Mouse (Mus musculus) layer of hippocampus, postnatal 36 days (tissue): ENCODE measurements around the gene Nyap2. TPM values are rescaled to one million over a fixed set of nuclear protein-coding genes. Genes with fewer than 3 reads are reported as not detected.
A peak's percentile ranks its signal among the peaks of the same experiment; 100 is the strongest.

Source experiments
- DNase-seq, 2 experiments: peaks; one replicate each; pipeline ENCODE4 v3.0.0; 2022
- total RNA-seq, 2 experiments: library from RNA; stranded (reverse); gene quantifications; 2 replicates each; pipeline ENCODE4 v1.2.3; 2021

Gene Nyap2
- 10 to 100 TPM; 20.1 to 20.2 TPM for total RNA-seq

DNA sequence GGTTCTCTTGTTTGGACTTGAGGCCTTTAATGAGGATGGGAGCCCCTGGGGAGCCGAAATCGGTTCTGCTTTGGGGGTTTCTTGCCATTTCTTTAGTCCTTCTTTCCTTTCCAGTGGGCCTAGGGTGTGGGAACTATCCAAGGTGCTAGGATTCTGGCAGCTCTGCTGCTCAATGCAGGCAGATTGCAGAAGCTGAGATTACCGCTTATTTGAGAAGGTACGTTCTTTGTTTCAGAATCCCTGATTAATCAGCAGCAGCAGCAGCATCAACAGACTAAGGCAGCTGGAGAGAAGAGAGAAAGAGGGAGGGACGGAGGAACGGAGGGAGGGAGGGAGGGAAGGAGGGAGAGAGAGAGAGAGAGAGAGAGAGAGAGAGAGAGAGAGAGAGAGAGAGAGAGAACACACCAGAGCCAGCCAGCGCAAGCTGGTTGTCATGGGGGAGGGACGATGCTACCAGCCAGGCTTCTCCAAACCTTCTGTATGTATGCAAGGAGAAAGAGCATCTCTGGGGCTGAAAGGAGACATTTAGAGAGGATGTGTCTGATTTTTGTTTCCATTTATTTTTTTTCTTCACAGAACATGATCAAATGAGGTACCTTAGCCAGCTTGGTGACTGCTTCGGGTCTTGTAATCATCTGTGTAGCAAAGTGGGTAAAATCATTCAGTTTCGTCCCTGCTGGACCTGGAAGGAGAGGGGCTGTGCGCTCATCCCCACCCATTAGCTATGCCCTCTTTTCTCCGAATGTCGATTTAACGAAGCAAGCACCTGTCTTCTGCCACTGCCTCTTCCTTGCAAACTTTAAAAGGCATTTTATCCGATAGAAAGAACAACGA, at the start of gene Nyap2:
Gene Nyap2 (plus strand): TSS at position 120 of the 834 bp plus-strand sequence.
- peak; percentile 48 to 50 for DNase-seq

DNA sequence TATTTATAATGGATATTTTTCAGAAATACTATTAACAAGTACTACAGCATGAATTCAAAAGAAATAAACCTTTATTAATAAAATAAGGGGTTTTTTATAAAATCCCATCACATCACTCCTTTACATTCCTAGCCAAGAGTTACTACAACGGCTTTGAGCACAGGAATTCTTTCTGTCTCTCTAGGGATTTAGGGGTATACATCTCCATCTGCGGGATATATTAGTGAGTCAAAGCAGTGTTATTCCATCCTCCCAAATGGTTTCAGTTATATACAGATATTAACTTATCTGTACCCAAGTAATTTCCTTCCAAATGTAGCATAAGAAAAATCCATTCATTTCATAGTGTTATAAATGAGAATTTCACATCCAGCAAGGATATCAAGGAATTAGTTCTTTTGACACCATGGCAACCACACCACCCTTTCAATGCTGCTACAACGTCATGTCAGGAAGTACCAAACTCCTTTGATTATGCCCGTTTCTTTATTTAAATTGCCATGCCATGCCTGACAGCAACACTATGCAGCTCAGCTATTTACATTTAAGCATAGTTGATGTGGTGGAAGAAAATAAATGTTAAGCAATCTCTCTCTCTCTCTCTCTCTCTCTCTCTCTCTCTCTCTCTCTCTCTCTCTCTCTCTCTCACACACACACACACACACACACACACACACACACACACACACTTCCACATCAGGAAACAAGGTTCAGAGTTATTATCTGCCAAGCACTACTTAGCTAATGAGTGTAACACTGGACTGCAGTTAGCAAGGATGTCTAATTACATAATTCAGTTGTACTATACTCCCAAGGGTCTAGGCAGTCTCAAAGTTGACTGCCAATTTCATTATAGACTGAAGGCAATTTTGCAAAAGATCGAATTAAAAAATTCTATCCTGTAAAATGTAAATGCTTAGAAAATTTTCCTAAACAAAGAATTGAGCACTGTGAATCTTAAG, 33.6 kb upstream of the Nyap2 start:
- DNase-seq, result no peak

DNA sequence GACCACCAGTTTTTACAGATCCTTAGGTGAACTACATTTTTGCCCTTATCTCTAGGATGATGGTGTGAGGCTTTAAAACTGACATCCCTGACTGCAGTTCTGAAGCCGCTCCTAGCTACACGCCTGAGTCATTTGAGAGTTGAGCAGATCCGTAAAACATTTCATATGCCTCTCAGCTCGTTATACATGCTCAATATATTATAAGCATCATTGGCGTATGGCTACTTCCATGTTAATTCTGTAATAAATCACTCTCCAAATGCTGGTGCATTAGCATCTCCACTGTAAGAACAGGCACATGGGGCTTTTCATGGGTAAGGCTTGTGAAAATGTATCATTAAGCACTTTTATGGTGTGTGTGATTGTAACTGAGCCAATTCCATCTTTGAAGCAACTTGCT, 18.4 kb upstream of the Nyap2 start:
- no peak for DNase-seq

DNA sequence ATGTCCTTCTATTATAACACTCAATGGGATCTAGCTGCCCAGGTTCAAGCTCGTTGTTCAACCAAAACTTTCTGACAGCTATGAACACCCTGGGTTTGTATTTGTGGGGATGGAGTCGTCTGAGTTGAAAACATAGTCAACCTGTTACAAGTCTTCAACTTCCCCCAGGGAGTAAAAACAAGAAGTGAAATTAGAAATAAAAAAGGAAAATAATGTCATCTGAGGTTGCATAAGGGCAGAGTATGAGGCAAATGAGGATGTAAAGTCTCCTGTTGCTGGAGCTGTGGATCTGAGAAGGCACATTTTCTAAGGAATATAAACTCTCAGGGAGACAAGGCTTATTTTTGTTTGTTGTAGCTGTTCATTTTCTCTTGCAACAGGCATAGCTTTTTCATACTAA, 17.9 kb upstream of the Nyap2 start:
- DNase-seq, result no peak

DNA sequence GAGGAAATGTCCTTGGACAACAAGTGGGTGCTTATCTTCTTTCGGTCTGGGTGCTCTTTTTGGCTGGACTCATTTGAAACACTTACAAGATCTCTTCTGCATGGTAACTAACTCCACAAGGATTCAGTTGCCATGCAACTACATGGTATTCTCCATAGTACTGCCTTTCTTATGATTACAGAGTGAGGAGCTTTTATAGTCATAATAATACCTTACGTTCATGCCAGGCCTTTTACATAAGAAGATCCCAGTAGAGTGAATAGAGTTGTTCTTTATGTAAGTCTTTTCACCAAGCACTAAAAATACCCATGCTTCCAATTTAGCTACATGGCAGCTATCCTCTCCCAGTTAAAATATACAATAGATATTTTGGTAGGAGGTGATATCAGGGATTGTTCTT, 13.9 kb upstream of the Nyap2 start:
- DNase-seq, result no peak

DNA sequence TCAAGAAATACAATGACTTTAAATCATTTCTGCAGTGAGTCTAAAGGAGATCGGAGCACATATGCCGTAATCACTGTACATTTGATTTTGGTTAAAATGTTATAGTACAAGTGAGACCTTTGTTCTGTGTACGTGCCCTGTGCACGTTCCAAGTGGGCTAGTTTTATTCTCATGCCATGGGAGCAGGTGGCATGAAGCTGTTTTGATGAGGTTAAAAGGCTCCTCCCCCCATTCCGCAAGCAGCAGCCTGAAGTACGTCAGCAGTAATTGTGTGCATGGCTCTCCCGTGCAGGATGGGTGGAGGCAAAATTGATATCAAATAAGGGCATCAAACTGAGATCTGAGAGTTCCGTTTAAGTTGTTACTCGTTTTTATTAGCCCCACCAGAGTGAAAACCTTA, 491 bp upstream of the Nyap2 start:
- peak; percentile 36 to 39 for DNase-seq

DNA sequence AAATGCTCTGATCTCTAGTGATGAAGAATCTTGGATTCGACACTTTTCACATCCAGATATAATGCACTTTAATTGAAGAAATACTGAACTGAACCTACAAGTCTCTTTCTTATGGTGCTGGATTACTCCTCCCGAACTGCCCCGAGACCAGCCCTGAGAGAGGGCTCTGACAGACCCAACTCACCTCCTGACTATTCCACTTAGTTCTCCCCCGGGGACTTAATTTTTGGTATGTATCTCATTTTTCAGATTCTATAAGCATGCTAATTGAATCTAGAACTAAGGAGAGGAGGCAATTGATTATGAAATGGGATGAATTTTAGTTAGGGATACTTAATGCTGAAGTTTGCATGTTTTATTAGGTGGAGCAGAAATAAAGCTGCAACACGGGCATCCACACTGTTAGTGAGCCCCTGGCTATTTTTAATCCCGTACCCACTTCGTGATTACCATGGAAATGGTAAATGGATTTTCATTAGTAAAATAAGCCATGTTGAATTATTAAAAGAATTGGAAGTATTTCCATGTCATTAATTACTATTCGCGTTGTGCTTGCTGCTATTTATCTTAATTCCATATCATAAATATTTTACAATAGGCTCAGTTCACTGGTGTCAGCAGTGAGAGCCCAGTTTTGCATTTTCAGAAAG, 1.0 kb downstream of the Nyap2 start:
- DNase-seq, result no peak

DNA sequence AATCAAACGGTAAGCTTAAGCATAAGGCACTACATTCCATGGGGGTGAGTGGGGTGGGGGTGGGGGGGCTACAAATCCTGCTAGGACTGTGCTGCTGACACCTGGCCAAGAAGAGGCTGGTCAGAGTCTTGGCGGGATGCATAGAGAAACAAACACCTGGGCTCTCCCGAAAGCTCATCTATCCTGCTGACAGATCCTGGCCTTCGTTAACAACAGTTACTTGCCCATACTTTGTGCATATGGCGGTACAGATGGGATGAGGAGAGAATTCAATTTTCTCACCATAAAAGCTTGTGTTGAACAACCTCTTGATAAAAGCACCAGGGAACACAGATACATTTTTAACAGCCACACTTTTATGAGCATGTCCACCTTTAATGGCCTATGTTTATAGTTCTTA, 10.7 kb downstream of the Nyap2 start:
- DNase-seq, result no peak

DNA sequence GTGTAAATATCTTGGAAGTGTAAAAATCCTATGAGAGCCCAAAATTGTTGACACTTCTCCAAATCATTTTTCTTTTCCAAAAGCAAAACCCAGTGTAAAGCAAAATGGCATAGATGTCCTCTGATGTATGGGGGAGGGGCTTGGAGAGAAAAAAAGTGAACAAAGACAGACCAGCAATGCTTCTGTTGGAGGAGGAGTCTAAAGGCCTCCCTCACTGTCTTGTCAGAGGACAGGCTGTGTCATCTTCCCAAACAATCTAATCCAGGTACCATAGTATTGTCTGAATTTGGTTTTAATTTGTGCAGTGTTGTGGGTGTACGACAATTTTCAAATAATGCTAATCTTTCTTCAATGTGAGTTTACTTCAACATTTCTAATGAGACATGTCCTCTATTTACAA, 13.7 kb downstream of the Nyap2 start:
- DNase-seq, result no peak

DNA sequence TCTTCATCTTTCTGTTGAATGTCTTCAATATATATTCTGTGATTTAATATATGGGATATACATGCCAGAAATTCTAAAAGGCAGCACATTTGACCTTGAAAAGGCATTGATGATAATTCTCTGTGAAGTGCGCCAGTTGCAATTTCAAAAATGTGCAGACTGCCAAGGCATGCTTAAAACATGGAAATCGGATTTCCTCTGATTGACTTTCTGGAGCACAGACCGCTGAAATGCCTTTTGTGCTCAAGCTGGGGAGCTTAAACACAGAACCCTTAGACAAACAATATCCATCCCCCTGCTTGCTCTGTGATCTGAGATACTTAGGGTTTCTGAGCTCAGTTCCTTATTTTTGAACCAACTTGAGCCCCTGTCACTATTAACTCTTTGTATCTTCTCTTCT, 14.2 kb downstream of the Nyap2 start:
- DNase-seq, result no peak

DNA sequence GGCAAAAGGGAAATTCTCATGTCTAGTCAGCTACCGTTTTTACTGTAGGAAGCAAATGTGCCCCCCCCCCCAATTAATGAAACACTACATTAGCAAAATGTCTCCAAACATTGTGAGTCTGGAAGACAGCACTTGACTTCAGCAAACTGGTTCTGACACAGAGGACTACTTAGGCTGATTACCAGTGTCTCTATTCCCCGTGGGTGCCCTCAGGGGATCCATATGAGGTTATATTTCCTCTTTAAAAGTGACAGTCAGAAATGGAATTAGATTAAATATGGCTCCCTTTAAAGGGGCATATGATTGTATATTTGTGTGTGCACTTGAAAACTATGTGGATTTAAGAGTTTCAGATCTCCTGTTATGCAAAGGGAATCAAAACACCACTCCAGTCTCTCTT, 15.3 kb downstream of the Nyap2 start:
- DNase-seq, result no peak

DNA sequence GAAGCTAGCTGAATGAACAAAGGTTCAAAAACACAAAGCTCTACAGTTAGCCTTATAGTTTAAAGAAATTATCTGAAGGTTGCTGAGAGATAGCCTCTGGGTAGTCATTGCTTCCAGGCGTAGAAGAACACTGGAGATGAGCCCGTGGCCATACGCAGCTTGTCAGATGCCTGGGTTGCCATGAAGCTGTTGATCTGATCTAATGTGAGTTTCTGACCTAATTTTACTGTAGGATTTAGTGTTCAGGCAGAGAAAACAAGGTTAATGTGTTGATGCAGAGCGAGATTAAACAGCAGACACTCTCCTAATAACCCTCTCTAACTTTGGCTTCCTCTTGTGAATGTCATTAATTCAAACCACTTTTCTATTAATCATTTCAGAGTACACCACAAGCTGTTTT, 16.1 kb downstream of the Nyap2 start:
- DNase-seq, result no peak

DNA sequence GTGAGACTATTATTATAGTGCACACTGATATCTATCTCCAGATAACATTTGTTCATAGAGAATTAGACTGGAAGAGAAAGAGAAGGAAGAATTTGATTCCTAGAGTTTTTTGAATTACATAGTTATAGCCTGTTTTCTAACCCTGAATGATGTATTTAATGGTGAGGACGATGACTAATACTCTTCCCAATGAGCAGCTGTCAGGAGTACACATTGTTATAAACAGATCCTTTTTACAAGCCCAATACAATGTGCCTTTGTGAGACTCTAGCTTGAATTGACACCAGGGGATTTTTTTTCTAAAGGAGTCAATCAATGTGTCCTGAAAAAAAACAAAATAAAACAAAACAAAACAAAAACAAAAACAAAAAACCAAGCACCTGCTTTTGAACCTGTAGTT, 22.2 kb downstream of the Nyap2 start:
- DNase-seq, result no peak

DNA sequence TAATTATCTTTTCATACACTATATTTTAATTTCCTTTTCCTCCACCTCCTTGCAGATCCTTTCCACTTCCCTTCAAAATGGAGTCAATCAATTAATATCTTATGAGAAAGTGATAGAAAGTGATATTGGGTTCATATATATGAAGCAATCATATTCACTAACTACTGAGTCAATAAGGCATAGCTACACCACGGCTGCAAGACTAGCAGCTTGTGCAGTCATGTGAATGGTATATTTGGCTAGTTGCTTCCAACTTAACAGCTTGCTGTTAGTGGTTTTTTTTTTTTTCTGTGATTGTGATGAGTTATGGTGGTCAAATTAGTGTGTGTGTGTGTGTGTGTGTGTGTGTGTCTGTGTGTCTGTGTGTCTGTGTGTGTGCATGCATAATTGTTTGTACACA, 25.0 kb downstream of the Nyap2 start:
- no peak for DNase-seq

DNA sequence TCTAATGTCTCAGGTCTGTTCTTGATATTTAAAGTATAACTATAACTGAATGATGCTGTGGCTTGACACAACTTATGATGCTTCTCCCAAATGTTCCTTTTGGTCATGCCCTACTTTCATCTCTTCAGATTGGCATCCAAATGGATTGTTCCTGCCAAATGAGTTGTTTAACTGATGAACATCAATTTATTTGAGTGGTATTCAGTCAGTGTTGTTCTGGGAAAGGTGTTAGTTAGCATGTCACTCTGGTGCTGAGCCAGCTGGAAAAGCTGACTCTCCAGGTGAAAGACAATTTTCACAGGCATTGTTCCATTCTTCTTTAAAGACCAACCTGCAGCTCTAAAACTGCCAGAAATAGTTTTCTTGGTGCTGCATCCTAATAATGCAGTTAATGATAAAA, 43.0 kb downstream of the Nyap2 start:
- no peak for DNase-seq

DNA sequence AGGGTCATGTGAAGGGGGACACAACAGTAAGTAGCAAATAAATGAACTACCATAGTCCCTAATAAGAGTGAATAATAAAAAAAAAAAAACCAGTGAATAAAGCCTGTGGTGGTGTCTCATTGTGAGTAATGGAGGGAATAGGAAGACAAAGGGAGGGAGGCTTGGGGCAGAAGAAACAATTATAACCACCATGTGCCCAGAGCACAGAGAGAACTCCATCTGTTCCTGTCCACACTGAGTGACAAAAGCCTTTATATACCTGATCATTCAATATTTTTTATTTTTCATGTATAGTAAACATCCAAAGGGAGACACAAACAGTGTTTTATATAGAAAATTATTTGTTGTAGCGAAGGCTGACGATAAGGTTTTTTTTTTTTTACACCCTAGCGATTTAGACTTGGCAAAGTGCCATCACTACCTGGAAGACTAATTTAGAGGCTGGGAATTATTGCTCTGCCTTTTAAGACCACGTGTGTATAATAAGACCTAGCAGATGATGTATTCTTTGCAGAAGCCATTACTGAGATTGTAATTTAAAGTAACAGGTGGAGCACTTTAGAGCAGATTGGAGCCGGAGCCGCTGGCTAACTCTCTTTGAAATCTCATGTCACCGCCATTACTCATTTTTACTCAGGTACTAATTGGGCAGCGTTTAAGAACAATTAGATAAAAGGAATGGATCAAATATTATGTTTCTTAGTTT, 55.4 kb downstream of the Nyap2 start:
- no peak for DNase-seq

DNA sequence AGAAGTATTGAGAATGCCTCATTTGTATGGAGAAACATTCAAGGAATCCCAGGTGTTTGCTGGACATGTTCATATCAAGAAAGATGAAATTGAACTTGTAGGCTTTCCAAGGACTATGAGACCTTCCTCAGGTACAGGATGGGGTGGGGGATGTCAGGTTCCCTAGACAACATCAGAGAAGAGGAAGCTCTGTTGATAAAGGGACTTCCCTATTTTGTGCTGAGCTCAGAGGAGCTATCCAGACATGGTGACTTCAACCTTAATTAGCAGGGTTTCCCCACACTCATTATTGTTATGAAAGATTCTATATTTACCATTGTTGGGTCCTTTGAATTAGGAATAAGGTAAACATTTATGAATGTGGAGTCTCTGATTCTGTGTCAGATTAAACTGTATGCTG, 67.1 kb downstream of the Nyap2 start:
- DNase-seq, result no peak

DNA sequence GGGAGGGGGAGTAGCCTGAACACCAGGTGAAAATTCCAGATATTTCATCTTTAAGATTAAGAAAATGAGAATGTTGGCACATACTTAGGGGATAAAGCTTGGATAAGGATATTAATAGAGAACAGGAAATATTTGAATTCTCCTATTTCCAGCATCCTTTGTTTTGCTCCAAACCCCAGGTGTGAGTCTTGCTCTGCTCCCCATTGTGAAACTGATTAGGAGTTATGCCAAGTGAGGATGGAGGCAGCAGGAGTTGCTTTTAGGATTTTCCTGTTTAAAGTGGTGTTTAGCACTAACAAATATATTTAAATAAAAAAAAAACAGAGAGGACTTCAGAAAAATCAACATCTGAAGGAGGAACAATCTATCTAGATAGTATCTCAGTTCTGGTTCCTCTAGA, 68.8 kb downstream of the Nyap2 start:
- no peak for DNase-seq

DNA sequence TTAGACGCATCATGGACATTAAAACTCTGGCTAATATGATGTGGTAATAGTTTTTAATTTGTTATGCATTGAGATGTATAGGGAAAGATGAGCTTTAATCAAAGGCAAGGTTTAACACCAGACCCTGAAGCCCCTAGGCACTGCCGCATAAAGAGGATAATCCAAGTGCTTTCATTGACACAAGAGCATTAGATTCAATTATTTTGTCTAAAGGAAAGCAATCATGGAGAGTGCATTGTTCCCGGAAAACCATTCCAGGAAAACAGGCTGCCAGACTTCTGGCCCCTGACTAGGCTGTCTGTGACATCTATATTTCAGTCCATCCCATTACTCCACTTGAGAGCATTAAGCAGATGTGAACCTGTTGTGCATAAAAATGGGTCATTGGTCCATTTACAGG, 92.5 kb downstream of the Nyap2 start:
- DNase-seq, result no peak

DNA sequence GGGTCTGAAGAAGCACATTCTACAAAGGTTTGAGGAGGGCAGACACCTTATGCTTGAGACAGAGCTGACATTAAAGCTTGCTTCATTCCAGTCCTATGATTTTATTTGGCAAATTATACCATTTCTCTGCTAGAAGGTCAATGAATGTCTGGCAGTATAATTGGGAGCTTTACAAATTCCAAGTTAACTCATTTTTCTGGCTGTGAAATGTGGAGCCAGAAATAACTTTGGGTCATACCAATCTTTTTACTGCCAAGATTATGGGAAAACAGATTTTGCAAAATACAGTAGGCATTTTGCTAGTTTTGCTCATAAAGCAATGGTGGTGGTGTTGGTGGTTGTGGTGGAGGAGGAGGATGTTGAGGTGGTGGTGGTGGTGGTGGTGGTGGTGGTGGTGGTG, 96.0 kb downstream of the Nyap2 start:
- no peak for DNase-seq

DNA sequence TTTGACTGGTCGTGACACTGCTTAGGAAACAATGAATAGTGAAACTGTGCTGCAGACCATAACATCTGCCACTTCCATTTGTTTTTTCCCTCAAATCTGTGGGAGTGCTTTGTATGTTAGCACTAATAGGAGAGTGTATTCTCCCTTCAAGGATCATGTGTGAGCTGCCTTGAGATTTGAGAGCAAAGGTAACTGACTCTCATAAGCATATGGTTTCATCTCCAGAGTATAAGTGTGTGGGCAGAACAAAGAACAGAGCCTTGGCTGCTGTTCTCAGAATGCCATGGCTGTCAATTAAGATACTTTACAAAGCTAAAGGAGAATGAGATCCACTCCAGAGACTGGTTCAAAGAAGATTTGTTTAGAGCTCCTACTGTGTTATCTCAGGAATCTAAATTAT, 96.6 kb downstream of the Nyap2 start:
- DNase-seq, result no peak

DNA sequence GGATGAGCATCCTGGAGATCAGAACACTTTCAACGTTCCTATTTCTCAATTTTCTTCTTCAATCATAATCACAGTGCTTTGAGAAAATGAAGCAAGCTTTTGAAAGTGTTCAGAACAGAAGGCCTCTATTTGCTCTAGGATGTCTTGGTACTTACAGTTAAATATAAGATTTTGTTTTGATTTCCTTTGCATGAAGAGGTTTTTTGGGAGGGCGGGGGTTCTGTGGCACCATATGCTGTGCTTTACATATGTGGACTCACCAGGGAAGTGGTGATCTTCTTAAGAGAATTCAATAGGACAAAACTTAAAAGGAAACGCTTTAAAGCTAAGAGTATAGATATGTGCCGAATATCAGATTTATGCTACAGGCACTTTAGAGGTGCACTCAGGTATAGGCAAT, 103.0 kb downstream of the Nyap2 start:
- no peak for DNase-seq

DNA sequence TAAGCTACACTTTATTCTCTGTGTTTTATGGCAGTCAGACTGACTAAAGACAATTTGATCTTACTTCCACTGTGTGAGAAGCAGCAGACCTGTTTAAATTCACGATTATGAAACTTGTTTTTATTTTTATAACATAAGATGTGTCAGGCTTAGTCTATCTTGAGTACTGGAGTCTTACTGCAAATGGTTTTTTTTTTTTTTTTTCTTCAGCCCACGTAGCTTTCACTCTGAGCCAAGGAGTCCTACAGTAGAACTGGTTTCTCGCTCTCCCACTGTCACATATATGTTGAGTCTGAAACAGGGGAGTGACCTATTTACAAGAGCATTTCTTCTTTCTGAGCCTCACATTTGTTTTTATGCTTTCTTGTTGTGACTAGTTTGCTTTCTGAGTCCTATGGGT, 103.9 kb downstream of the Nyap2 start:
- no peak for DNase-seq
